Mouse (Mus musculus): Measurements from ENCODE around the gene Trmt44. TPM values are rescaled to one million over a fixed set of nuclear protein-coding genes. Genes with fewer than 3 reads are reported as not detected.

Trmt44 gene
- polyA plus RNA-seq, 1 experiment = 9.8 TPM

GRCm38 (mm10) chr5:35538022-35538421, 36.8 kb downstream of the Trmt44 start:
- DNase-seq = no peak

DNA sequence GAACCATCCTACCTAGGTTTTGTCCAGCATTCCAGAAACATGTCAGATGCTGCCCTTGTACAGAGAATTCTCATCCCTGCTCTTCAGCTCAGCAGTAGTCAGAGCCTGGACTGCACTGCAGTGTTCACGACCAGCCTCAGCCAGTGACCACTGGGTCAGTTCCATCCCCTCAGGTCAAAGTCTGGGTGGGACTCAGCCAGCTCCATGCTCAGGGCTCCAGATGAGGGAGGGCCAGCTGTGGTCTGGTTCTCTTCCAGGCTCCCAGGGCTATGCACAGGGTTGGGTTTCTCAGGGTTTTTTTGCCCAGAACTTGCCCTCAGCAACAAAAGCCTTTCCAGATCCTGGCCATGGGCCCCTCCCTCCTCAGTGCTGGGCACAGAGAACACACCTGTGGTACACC, 37.4 kb downstream of the Trmt44 start:
- Histone ChIP-seq H3K4me1 (replicated peaks; ENCODE audit: control insufficient read depth, insufficient read depth, low read length) (no peaks in the 10 kb centered on the region), H3K4me3 (ENCODE audit: control insufficient read depth, insufficient read depth, low read length) (no peak overlapping the region), H3K27ac (ENCODE audit: control insufficient read depth, insufficient read depth, low read length) (no peak overlapping the region), H3K36me3 (ENCODE audit: control insufficient read depth, insufficient read depth, low read length) (no peaks in the 10 kb centered on the region), H3K27me3 (ENCODE audit: control insufficient read depth, insufficient read depth, low read length) (no peaks in the 10 kb centered on the region)
- 63% methylated on average over 1 of the region's 1 CpGs for WGBS
- TF ChIP-seq POLR2A (IDR thresholded peaks at IDR 0.05; ENCODE audit: control insufficient read depth, extremely low read depth, insufficient read depth, low read length, poor library complexity) (no peak), CTCF (IDR thresholded peaks at IDR 0.05; ENCODE audit: borderline replicate concordance, control insufficient read depth, extremely low read depth, insufficient read depth, low read length, poor library complexity) (no peak)
- DNase-seq = no peak

More at GRCm38 (mm10) chr5:35538022-35538421, 36.8 kb downstream of the Trmt44 start:
- H3K4me1 ChIP-seq (replicated peaks; ENCODE audit: control insufficient read depth, insufficient read depth, low read length) = no peaks in the 10 kb centered on the region
- no peaks in the 10 kb centered on the region for H3K27me3 ChIP-seq (ENCODE audit: control insufficient read depth, insufficient read depth, low read length)
- H3K4me3 ChIP-seq (ENCODE audit: control insufficient read depth, insufficient read depth, low read length) = no peak overlapping the region
- TF ChIP-seq POLR2A (IDR thresholded peaks at IDR 0.05; ENCODE audit: control insufficient read depth, extremely low read depth, insufficient read depth, low read length, poor library complexity) (no peak), CTCF (IDR thresholded peaks at IDR 0.05; ENCODE audit: borderline replicate concordance, control insufficient read depth, extremely low read depth, insufficient read depth, low read length, poor library complexity) (no peak)
- 81% methylated on average over 3 of the region's 3 CpGs for WGBS
- no peaks in the 10 kb centered on the region for H3K36me3 ChIP-seq (ENCODE audit: control insufficient read depth, insufficient read depth, low read length)
- no peak overlapping the region for H3K27ac ChIP-seq (ENCODE audit: control insufficient read depth, insufficient read depth, low read length)

DNA sequence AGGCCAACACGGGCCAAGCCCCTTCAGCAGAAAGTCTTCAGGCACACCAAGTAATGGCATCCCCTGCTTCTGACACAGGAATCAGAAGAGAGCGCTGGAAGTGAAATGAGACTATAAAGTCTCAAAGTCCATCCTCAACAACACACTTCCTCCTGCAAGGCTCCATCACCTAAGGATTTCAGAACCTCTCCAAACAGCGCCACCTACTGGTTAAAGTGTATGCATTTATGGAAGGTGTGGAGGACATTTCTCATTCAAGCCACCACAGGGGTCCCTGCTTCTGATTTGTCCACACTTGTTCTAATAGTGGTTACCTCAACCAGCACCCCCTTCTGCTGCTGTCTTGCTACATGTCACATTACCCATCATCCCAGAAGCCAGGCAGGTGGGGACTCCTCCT, 38.6 kb downstream of the Trmt44 start:
- TF ChIP-seq POLR2A (IDR thresholded peaks at IDR 0.05; ENCODE audit: control insufficient read depth, extremely low read depth, insufficient read depth, low read length, poor library complexity) (no peak), CTCF (IDR thresholded peaks at IDR 0.05; ENCODE audit: borderline replicate concordance, control insufficient read depth, extremely low read depth, insufficient read depth, low read length, poor library complexity) (no peak)
- H3K4me1 ChIP-seq (replicated peaks; ENCODE audit: control insufficient read depth, insufficient read depth, low read length) = no peaks in the 10 kb centered on the region
- H3K27me3 ChIP-seq (ENCODE audit: control insufficient read depth, insufficient read depth, low read length) = no peaks in the 10 kb centered on the region
- WGBS = 64% methylated on average over 3 of the region's 3 CpGs
- DNase-seq = no peak
- H3K27ac ChIP-seq (ENCODE audit: control insufficient read depth, insufficient read depth, low read length) = no peak overlapping the region
- H3K36me3 ChIP-seq (ENCODE audit: control insufficient read depth, insufficient read depth, low read length) = no peaks in the 10 kb centered on the region
- H3K4me3 ChIP-seq (ENCODE audit: control insufficient read depth, insufficient read depth, low read length) = no peak overlapping the region

GRCm38 (mm10) chr5:35531586-35531985, 43.3 kb downstream of the Trmt44 start:
- WGBS = 17% methylated on average over 10 of the region's 10 CpGs
- DNase-seq = peak; percentile 20
- Histone ChIP-seq H3K4me1 (replicated peaks; ENCODE audit: control insufficient read depth, insufficient read depth, low read length) (no peaks in the 10 kb centered on the region), H3K27ac (ENCODE audit: control insufficient read depth, insufficient read depth, low read length) (no peak overlapping the region), H3K4me3 (ENCODE audit: control insufficient read depth, insufficient read depth, low read length) (no peak overlapping the region), H3K36me3 (ENCODE audit: control insufficient read depth, insufficient read depth, low read length) (no peaks in the 10 kb centered on the region), H3K27me3 (ENCODE audit: control insufficient read depth, insufficient read depth, low read length) (no peaks in the 10 kb centered on the region)
- TF ChIP-seq POLR2A (IDR thresholded peaks at IDR 0.05; ENCODE audit: control insufficient read depth, extremely low read depth, insufficient read depth, low read length, poor library complexity) (no peak), CTCF (IDR thresholded peaks at IDR 0.05; ENCODE audit: borderline replicate concordance, control insufficient read depth, extremely low read depth, insufficient read depth, low read length, poor library complexity) (0 out of 2 replicates have a peak, but pooled peaks have one; percentile 17)

DNA sequence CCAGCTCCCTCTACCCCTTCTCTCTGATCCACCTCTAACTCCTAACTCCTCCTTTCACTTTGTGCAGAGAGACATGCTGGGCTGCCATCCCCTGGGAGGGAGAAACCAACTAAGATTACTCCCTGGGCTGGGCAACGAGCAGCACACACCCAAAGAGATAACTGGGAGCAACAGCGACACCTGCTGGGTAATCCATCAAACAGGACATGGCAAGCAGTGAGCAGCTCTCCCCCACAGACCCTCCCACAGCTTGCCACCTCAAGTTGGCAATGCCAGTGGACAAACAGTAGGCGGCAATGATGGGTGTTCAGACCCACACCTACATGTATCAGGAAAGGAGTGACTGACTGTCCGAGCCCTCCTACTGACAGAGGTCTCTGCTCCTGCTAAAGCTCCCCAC, 44.4 kb downstream of the Trmt44 start:
- Histone ChIP-seq H3K36me3 (ENCODE audit: control insufficient read depth, insufficient read depth, low read length) (no peaks in the 10 kb centered on the region), H3K4me1 (replicated peaks; ENCODE audit: control insufficient read depth, insufficient read depth, low read length) (no peaks in the 10 kb centered on the region), H3K27ac (ENCODE audit: control insufficient read depth, insufficient read depth, low read length) (no peak overlapping the region), H3K27me3 (ENCODE audit: control insufficient read depth, insufficient read depth, low read length) (no peaks in the 10 kb centered on the region; the same call in 1 of the 2 replicates), H3K4me3 (ENCODE audit: control insufficient read depth, insufficient read depth, low read length) (no peak overlapping the region)
- peak; percentile 30 for DNase-seq
- WGBS = 18% methylated on average over 4 of the region's 4 CpGs
- no peak for TF ChIP-seq POLR2A (IDR thresholded peaks at IDR 0.05; ENCODE audit: control insufficient read depth, extremely low read depth, insufficient read depth, low read length, poor library complexity)
- peak; percentile 46; the same call in 1 of the 2 replicates for TF ChIP-seq CTCF (IDR thresholded peaks at IDR 0.05; ENCODE audit: borderline replicate concordance, control insufficient read depth, extremely low read depth, insufficient read depth, low read length, poor library complexity)

GRCm38 (mm10) chr5:35525469-35526123, 49.3 kb downstream of the Trmt44 start, which contains the start of gene Cpz:
Cpz (minus strand) TSS chr5:35525698.
- TF ChIP-seq CTCF (IDR thresholded peaks at IDR 0.05; ENCODE audit: borderline replicate concordance, control insufficient read depth, extremely low read depth, insufficient read depth, low read length, poor library complexity) (no peak), POLR2A (IDR thresholded peaks at IDR 0.05; ENCODE audit: control insufficient read depth, extremely low read depth, insufficient read depth, low read length, poor library complexity) (no peak)
- Histone ChIP-seq H3K4me1 (replicated peaks; ENCODE audit: control insufficient read depth, insufficient read depth, low read length) (no peaks in the 10 kb centered on the region), H3K27ac (ENCODE audit: control insufficient read depth, insufficient read depth, low read length) (no peak within 1 kb of the TSS), H3K36me3 (ENCODE audit: control insufficient read depth, insufficient read depth, low read length) (no peaks in the 10 kb centered on the region), H3K27me3 (ENCODE audit: control insufficient read depth, insufficient read depth, low read length) (no peaks in the 10 kb centered on the region; the same call in 1 of the 2 replicates), H3K4me3 (ENCODE audit: control insufficient read depth, insufficient read depth, low read length) (no peak within 1 kb of the TSS)
- no peak for DNase-seq
- 6% methylated on average over 29 of the region's 29 CpGs for WGBS

Measured in thymus, adult 2 months (tissue).